ENCODE assay signal across 24 mouse cellular contexts in the genomic region with DNA sequence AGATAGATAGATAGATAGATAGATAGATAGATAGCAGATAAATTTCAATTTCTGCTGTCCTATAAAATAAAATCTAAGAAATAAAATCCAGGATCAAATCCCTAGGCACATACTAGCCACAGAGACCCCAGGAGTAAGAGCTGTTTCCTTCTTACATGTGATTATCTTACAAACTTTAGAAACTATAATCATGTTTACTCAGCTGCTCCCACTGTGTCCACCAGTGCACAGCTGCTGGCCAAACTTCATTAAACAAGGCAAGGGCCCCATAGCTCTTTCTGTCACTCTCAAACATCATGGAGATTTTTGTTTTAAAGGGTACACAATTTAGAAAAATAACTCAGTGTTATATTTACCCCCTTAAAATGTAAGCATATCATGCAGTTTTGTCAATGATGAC. TPM values are rescaled to one million over a fixed set of nuclear protein-coding genes. Genes with fewer than 3 reads are reported as not detected.
DNase-seq lines count a peak whose midpoint lies in the region; ATAC-seq and TF ChIP-seq lines count a peak whose summit lies in the region.
"Had no signal": no experiment of that assay in that cellular context is flagged by ENCODE, and none has a peak within 500 bp of the region (broad histone marks: within the 10 kb centered on the region; RNA-seq: fewer than 3 reads in every experiment).

No protein-coding gene starts in this region.

- no peak overlapping the region for H3K27ac ChIP-seq in intestine, embryonic 16.5 days (ENCODE audit: low read length)
- no peak overlapping the region for H3K27ac ChIP-seq in intestine, postnatal 0 days (ENCODE audit: low read depth, low read length)
- H3K27ac ChIP-seq in kidney, postnatal 0 days: no peak overlapping the region
- H3K27ac ChIP-seq in kidney, adult 2 months (ENCODE audit: insufficient read depth, low read depth, low read length): no peak overlapping the region
- H3K27ac ChIP-seq: embryonic facial prominence, embryonic 13.5 days; embryonic facial prominence, embryonic 15.5 days; forebrain, embryonic 10.5 days; forebrain, embryonic 12.5 days had no signal

- no peak overlapping the region for H3K4me3 ChIP-seq in intestine, embryonic 16.5 days (ENCODE audit: low read length)
- H3K4me3 ChIP-seq in intestine, postnatal 0 days (ENCODE audit: low read depth, low read length): no peak overlapping the region
- no peak overlapping the region for H3K4me3 ChIP-seq in kidney, postnatal 0 days (replicated peaks; ENCODE audit: low read depth, low read length)
- H3K4me3 ChIP-seq in kidney, adult 2 months (ENCODE audit: insufficient read depth, low read depth, low read length): no peak overlapping the region
- H3K4me3 ChIP-seq: embryonic facial prominence, embryonic 13.5 days; embryonic facial prominence, embryonic 15.5 days; erythroblast, embryonic 14.5 days; forebrain, embryonic 10.5 days; forebrain, embryonic 12.5 days had no signal

- H3K9ac ChIP-seq in intestine, embryonic 16.5 days (ENCODE audit: low read depth, low read length): no peak overlapping the region
- no peak overlapping the region for H3K9ac ChIP-seq in intestine, postnatal 0 days (ENCODE audit: low read depth, low read length)
- H3K9ac ChIP-seq in kidney, postnatal 0 days (ENCODE audit: low read depth, low read length): no peak overlapping the region
- H3K9ac ChIP-seq: embryonic facial prominence, embryonic 13.5 days; embryonic facial prominence, embryonic 15.5 days; forebrain, embryonic 12.5 days had no signal

- H3K27me3 ChIP-seq in intestine, embryonic 16.5 days (replicated peaks; ENCODE audit: control insufficient read depth, insufficient read depth, low read length): no peaks in the 10 kb centered on the region
- no peaks in the 10 kb centered on the region for H3K27me3 ChIP-seq in intestine, postnatal 0 days (replicated peaks; ENCODE audit: control insufficient read depth, insufficient read depth, low read length)
- no peaks in the 10 kb centered on the region for H3K27me3 ChIP-seq in kidney, postnatal 0 days (ENCODE audit: insufficient read depth, low read length)
- H3K27me3 ChIP-seq in kidney, adult 2 months (replicated peaks; ENCODE audit: control insufficient read depth, insufficient read depth, low read length): no peaks in the 10 kb centered on the region
- H3K27me3 ChIP-seq: CH12.LX; embryonic facial prominence, embryonic 13.5 days; embryonic facial prominence, embryonic 15.5 days; forebrain, embryonic 12.5 days had no signal

- peak; percentile 38; the same call in 1 of the 2 replicates for ATAC-seq in intestine, embryonic 16.5 days
- ATAC-seq in intestine, postnatal 0 days: no peak
- no peak for ATAC-seq in kidney, postnatal 0 days (replicated peaks; ENCODE audit: low FRiP score, low read depth)
- ATAC-seq: activated CD4-positive, CD25-positive, alpha-beta regulatory T cell, adult 4 months; CD4-positive, CD25-positive, alpha-beta regulatory T cell, adult 4 months; forebrain, embryonic 14.5 days; forebrain, embryonic 16.5 days; Patski had no signal

- TF ChIP-seq POLR2A in kidney, adult 2 months (IDR thresholded peaks at IDR 0.05; ENCODE audit: low read depth, low read length): no peak
- no peak for TF ChIP-seq POLR2A in brain, embryonic 14.5 days (IDR thresholded peaks at IDR 0.05; ENCODE audit: borderline replicate concordance, extremely low read depth, insufficient read depth, insufficient read length, poor library complexity, severe bottlenecking)

- no peaks in the 10 kb centered on the region for H3K36me3 ChIP-seq in intestine, embryonic 16.5 days (ENCODE audit: control insufficient read depth, insufficient read depth, low read length)
- H3K36me3 ChIP-seq in intestine, postnatal 0 days (ENCODE audit: control insufficient read depth, insufficient read depth): no peaks in the 10 kb centered on the region
- H3K36me3 ChIP-seq in kidney, postnatal 0 days (ENCODE audit: insufficient read depth, low read length): no peaks in the 10 kb centered on the region
- no peaks in the 10 kb centered on the region for H3K36me3 ChIP-seq in kidney, adult 2 months (ENCODE audit: control insufficient read depth, insufficient read depth, low read length)
- H3K36me3 ChIP-seq: embryonic facial prominence, embryonic 13.5 days; embryonic facial prominence, embryonic 15.5 days; forebrain, embryonic 10.5 days; forebrain, embryonic 12.5 days; G1E had no signal

- no peak overlapping the region for H3K4me2 ChIP-seq in intestine, embryonic 16.5 days (ENCODE audit: low read depth, low read length)
- no peak overlapping the region for H3K4me2 ChIP-seq in intestine, postnatal 0 days (replicated peaks; ENCODE audit: low read depth)
- no peak overlapping the region for H3K4me2 ChIP-seq in kidney, postnatal 0 days (ENCODE audit: low read length)
- H3K4me2 ChIP-seq: embryonic facial prominence, embryonic 13.5 days; embryonic facial prominence, embryonic 15.5 days; forebrain, embryonic 12.5 days had no signal

- H3K9me3 ChIP-seq in intestine, embryonic 16.5 days (ENCODE audit: control insufficient read depth, low read length): no peaks in the 10 kb centered on the region
- H3K9me3 ChIP-seq in intestine, postnatal 0 days (ENCODE audit: control insufficient read depth): no peaks in the 10 kb centered on the region
- H3K9me3 ChIP-seq in kidney, postnatal 0 days (replicated peaks; ENCODE audit: low read length): no peaks in the 10 kb centered on the region
- H3K9me3 ChIP-seq: embryonic facial prominence, embryonic 13.5 days; embryonic facial prominence, embryonic 15.5 days; forebrain, embryonic 10.5 days; forebrain, embryonic 12.5 days; G1E had no signal

- H3K4me1 ChIP-seq in intestine, embryonic 16.5 days (ENCODE audit: control insufficient read depth, insufficient read depth, low read length): no peaks in the 10 kb centered on the region
- H3K4me1 ChIP-seq in intestine, postnatal 0 days (replicated peaks; ENCODE audit: control insufficient read depth, insufficient read depth, low read length): no peaks in the 10 kb centered on the region
- no peaks in the 10 kb centered on the region for H3K4me1 ChIP-seq in kidney, postnatal 0 days (replicated peaks; ENCODE audit: insufficient read depth, low read length)
- no peaks in the 10 kb centered on the region for H3K4me1 ChIP-seq in kidney, adult 2 months (ENCODE audit: control insufficient read depth, insufficient read depth, low read length)
- H3K4me1 ChIP-seq: embryonic facial prominence, embryonic 13.5 days; embryonic facial prominence, embryonic 15.5 days; forebrain, embryonic 10.5 days; forebrain, embryonic 12.5 days had no signal

- no peak for TF ChIP-seq CTCF in intestine, postnatal 0 days (IDR thresholded peaks at IDR 0.05; ENCODE audit: low read depth)
- no peak for TF ChIP-seq CTCF in kidney, postnatal 0 days (IDR thresholded peaks at IDR 0.05; ENCODE audit: low read depth)
- no peak for TF ChIP-seq CTCF in kidney, adult 2 months (conservative IDR thresholded peaks at IDR 0.05; ENCODE audit: insufficient read depth, insufficient read length, low read depth, low read length)
- TF ChIP-seq CTCF in brain, embryonic 14.5 days (IDR thresholded peaks at IDR 0.05; ENCODE audit: borderline replicate concordance, extremely low read depth, insufficient read depth, insufficient read length): no peak

- DNase-seq in embryo, embryonic 11 days: peak; percentile 23
- DNase-seq in embryo, embryonic 10 days (ENCODE audit: low spot score): no peak
- peak; percentile 57 for DNase-seq in kidney, postnatal 0 days (ENCODE audit: low spot score)
- DNase-seq in kidney, adult 2 months: no peak
- DNase-seq in brain, embryonic 14.5 days (ENCODE audit: low read depth): peak; percentile 19
- DNase-seq: adrenal gland, adult 8-10 months; B cell, adult 2 months; cerebellum, adult 11 months; cerebellum, adult 8-10 months; cerebellum, adult 9-11 months had no signal

RNA-seq across cellular contexts. Expression of gene Nid2, which starts 56.8 kb away (rescaled TPM):
- 63.8 and 68.6 TPM in 2 replicates for polyA plus RNA-seq in intestine, embryonic 16.5 days (2015; fragmentation: Nextera tagmentation; extraction: Ambion mirVana)
- polyA plus RNA-seq in intestine, postnatal 0 days (2015; fragmentation: Nextera tagmentation; extraction: Ambion mirVana): 20.0 and 21.8 TPM in 2 replicates
- polyA plus RNA-seq in kidney, postnatal 0 days (2015; fragmentation: Nextera tagmentation; extraction: Ambion mirVana): 65.3 and 71.0 TPM in 2 replicates
- 17.6 and 21.4 TPM in 2 replicates for polyA plus RNA-seq in kidney, adult 2 months (2012; rRNA removed)
- polyA plus RNA-seq in brain, embryonic 14.5 days (2012; rRNA removed): 13.8 and 33.2 TPM in 2 replicates

Comparison
In these comparisons a context has a peak if more than half of its experiments do, and no peak if none do; other contexts are left out.
1. DNase-seq: peak in embryo, embryonic 11 days (single experiment), kidney, postnatal 0 days (single experiment) and brain, embryonic 14.5 days (single experiment); none in embryo, embryonic 10 days (single experiment) and kidney, adult 2 months (single experiment).